Mouse (Mus musculus): ENCODE results near the gene Ttyh2.

GRCm38 (mm10) chr11:114684627-114685373 lies 9.6 kb downstream of the Ttyh2 start:
- TF ChIP-seq CTCF (IDR thresholded peaks at IDR 0.05; ENCODE audit: extremely low read depth, insufficient read length, insufficient replicate concordance, low read depth, low read length) (no peak), POLR2A (IDR thresholded peaks at IDR 0.05; ENCODE audit: low read depth, low read length) (no peak)

All from small intestine, adult 2 months (tissue).